Mouse (Mus musculus): ENCODE measurements around the gene Selenop. TPM values are rescaled to one million over a fixed set of nuclear protein-coding genes. Genes with fewer than 3 reads are reported as not detected.
A peak's percentile ranks its signal among the peaks of the same experiment; 100 is the strongest.

Gene Selenop
- polyA plus RNA-seq, 1 experiment from 2014 or later, result 148 TPM

DNA sequence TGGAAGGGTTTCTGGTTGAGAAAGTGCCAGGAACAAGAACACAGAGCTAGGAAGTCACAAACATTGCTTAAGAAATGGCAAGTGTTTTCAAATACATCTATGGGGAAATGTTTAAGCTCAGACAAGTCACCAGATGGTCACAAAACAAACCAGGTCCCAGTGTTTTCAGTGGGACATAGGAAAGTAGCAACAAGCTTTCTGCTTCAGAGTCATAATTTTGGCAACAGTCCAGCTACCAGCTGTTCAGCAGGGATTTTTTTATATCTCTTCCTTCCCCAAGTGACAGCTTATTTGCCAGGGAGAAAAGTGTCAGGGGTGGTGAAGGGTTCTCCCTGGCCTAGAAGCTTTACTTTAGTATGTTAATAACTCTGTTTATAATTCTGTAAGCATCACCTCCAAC lies 44.6 kb downstream of the Selenop start:
- H3K36me3 ChIP-seq (ENCODE audit: control insufficient read depth, insufficient read depth, low read length), result 0 out of 2 replicates have a peak, but pooled peaks cover 3% of the 10 kb centered on the region
- 0 out of 2 replicates have a peak overlapping the region, but pooled peaks have one; percentile 10 for H3K27ac ChIP-seq (ENCODE audit: low read length)
- no peaks in the 10 kb centered on the region for H3K9me3 ChIP-seq (ENCODE audit: control insufficient read depth, low read length)
- peak; percentile 81 for ATAC-seq (ENCODE audit: low read depth)
- H3K4me1 ChIP-seq (replicated peaks; ENCODE audit: control insufficient read depth, insufficient read depth, low read length), result no peaks in the 10 kb centered on the region
- no peak overlapping the region for H3K4me3 ChIP-seq (ENCODE audit: low read length)
- H3K27me3 ChIP-seq (ENCODE audit: control insufficient read depth, insufficient read depth, low read depth, low read length), result no peaks in the 10 kb centered on the region
- H3K4me2 ChIP-seq (ENCODE audit: low read depth, low read length), result no peak overlapping the region
- no peak overlapping the region for H3K9ac ChIP-seq (ENCODE audit: low read length)

- no peak for ATAC-seq (ENCODE audit: low read depth)
- Histone ChIP-seq H3K4me1 (replicated peaks; ENCODE audit: control insufficient read depth, insufficient read depth, low read length) (no peaks in the 10 kb centered on the region), H3K4me3 (ENCODE audit: low read length) (no peak overlapping the region), H3K27me3 (ENCODE audit: control insufficient read depth, insufficient read depth, low read depth, low read length) (no peaks in the 10 kb centered on the region), H3K9me3 (ENCODE audit: control insufficient read depth, low read length) (no peaks in the 10 kb centered on the region), H3K27ac (ENCODE audit: low read length) (no peak overlapping the region), H3K9ac (ENCODE audit: low read length) (no peak overlapping the region), H3K36me3 (ENCODE audit: control insufficient read depth, insufficient read depth, low read length) (peaks cover 10% of the 10 kb centered on the region; the same call in 1 of the 2 replicates), H3K4me2 (ENCODE audit: low read depth, low read length) (no peak overlapping the region)
- WGBS, result 50% methylated on average over 2 of the region's 2 CpGs
Observed at GRCm38 (mm10) chr15:3316617-3317016, 48.3 kb downstream of the Selenop start.

- Histone ChIP-seq H3K9me3 (ENCODE audit: control insufficient read depth, low read length) (no peaks in the 10 kb centered on the region), H3K36me3 (ENCODE audit: control insufficient read depth, insufficient read depth, low read length) (peaks cover 10% of the 10 kb centered on the region; the same call in 1 of the 2 replicates), H3K4me3 (ENCODE audit: low read length) (no peak overlapping the region), H3K27ac (ENCODE audit: low read length) (no peak overlapping the region), H3K9ac (ENCODE audit: low read length) (no peak overlapping the region), H3K4me2 (ENCODE audit: low read depth, low read length) (no peak overlapping the region), H3K27me3 (ENCODE audit: control insufficient read depth, insufficient read depth, low read depth, low read length) (no peaks in the 10 kb centered on the region), H3K4me1 (replicated peaks; ENCODE audit: control insufficient read depth, insufficient read depth, low read length) (no peaks in the 10 kb centered on the region)
- WGBS, result 89% methylated on average over 9 of the region's 9 CpGs
- ATAC-seq (ENCODE audit: low read depth), result no peak
Observed at GRCm38 (mm10) chr15:3319929-3320328, 51.6 kb downstream of the Selenop start.

DNA sequence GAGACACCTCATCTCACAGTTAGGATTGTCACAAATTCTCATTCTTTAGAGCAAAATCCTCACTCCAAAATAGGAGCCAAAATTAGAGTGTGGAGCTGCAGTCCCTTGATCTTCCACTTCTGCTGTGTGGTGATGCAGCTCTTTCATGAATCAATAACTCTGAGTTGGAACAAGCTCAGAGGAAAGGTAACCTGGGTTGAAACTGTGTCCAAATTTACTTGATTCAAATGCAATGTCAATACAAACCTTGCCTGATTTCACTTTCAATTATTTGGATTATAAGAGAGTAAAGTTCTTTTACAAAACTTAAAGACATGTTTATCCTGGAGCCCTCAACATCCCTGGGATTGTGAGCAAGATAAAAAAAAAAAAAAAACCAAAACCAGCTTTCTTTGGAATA lies 54.7 kb downstream of the Selenop start:
- no peak overlapping the region for H3K4me3 ChIP-seq (ENCODE audit: low read length)
- no peak overlapping the region for H3K9ac ChIP-seq (ENCODE audit: low read length)
- H3K36me3 ChIP-seq (ENCODE audit: control insufficient read depth, insufficient read depth, low read length), result peaks cover 7% of the 10 kb centered on the region; the same call in 1 of the 2 replicates
- no peak overlapping the region for H3K27ac ChIP-seq (ENCODE audit: low read length)
- no peak overlapping the region for H3K4me2 ChIP-seq (ENCODE audit: low read depth, low read length)
- ATAC-seq (ENCODE audit: low read depth), result no peak
- H3K27me3 ChIP-seq (ENCODE audit: control insufficient read depth, insufficient read depth, low read depth, low read length), result no peaks in the 10 kb centered on the region
- H3K4me1 ChIP-seq (replicated peaks; ENCODE audit: control insufficient read depth, insufficient read depth, low read length), result no peaks in the 10 kb centered on the region
- no peaks in the 10 kb centered on the region for H3K9me3 ChIP-seq (ENCODE audit: control insufficient read depth, low read length)

Other genes with a start within 250 kb of the Selenop start
- 0.28 TPM in 1 of 2 replicates, not detected in the other for gene Ccdc152, start 35.0 kb downstream of the Selenop start, polyA plus RNA-seq (2015; fragmentation: Nextera tagmentation; extraction: Ambion mirVana)